Mouse (Mus musculus): ENCODE results near the gene Ugt2a2. TPM values are rescaled to one million over a fixed set of nuclear protein-coding genes. Genes with fewer than 3 reads are reported as not detected.

Ugt2a2 gene
- total and polyA plus RNA-seq, 3 experiments = not detected

- no peak overlapping the region for H3K9ac ChIP-seq (ENCODE audit: control insufficient read depth, low read depth, low read length, poor library complexity, severe bottlenecking)
- no peaks in the 10 kb centered on the region for H3K9me3 ChIP-seq (replicated peaks; ENCODE audit: insufficient read depth, low read length)
- no peaks in the 10 kb centered on the region for H3K27me3 ChIP-seq (ENCODE audit: control insufficient read depth in 1 of 2, insufficient read depth in 2 of 2, low read length in 2 of 2)
- H3K4me3 ChIP-seq (ENCODE audit: control insufficient read depth in 1 of 2, insufficient read depth in 1 of 2, low read depth in 2 of 2, low read length in 2 of 2) = no peak overlapping the region
- no peak overlapping the region for H3K27ac ChIP-seq (ENCODE audit: control insufficient read depth, low read depth, low read length)
- no peaks in the 10 kb centered on the region for H3K79me2 ChIP-seq (ENCODE audit: control insufficient read depth, insufficient read depth, low read length, poor library complexity)
- no peaks in the 10 kb centered on the region for H3K36me3 ChIP-seq (ENCODE audit: control insufficient read depth in 1 of 2, insufficient read depth in 2 of 2, low read length in 2 of 2)
- H3K4me1 ChIP-seq (ENCODE audit: control insufficient read depth in 1 of 2, insufficient read depth in 2 of 2, low read length in 2 of 2) = no peaks in the 10 kb centered on the region
- DNase-seq (ENCODE audit: low read depth, low spot score) = no peak
- no peak for TF ChIP-seq MAFK (IDR thresholded peaks at IDR 0.05; ENCODE audit: borderline replicate concordance, low read depth, low read length)
- no peak for TF ChIP-seq RCOR1 (IDR thresholded peaks at IDR 0.05; ENCODE audit: low read depth, low read length)
- TF ChIP-seq CHD1 (IDR thresholded peaks at IDR 0.05; ENCODE audit: low read depth, low read length) = no peak
- TF ChIP-seq UBTF (IDR thresholded peaks at IDR 0.05; ENCODE audit: borderline replicate concordance, insufficient read depth, low read depth, low read length) = no peak
- no peak for TF ChIP-seq MAX (IDR thresholded peaks at IDR 0.05; ENCODE audit: low read length)
- TF ChIP-seq GATA1 (IDR thresholded peaks at IDR 0.05; ENCODE audit: low read depth, low read length) = no peak
- TF ChIP-seq NELFE (IDR thresholded peaks at IDR 0.05; ENCODE audit: low read depth, low read length) = no peak
- no peak for TF ChIP-seq E2F4 (IDR thresholded peaks at IDR 0.05; ENCODE audit: borderline replicate concordance, low read depth, low read length)
- TF ChIP-seq HCFC1 (IDR thresholded peaks at IDR 0.05; ENCODE audit: low read depth, low read length) = no peak
- no peak for TF ChIP-seq ZC3H11A (IDR thresholded peaks at IDR 0.05; ENCODE audit: low read depth, low read length)
These were observed 20.6 kb upstream of the Ugt2a2 start for GRCm38 (mm10) chr5:87502687-87503086.

- no peak for DNase-seq (ENCODE audit: low read depth, low spot score)
- no peaks in the 10 kb centered on the region for H3K36me3 ChIP-seq (ENCODE audit: control insufficient read depth in 1 of 2, insufficient read depth in 2 of 2, low read length in 2 of 2)
- no peak overlapping the region for H3K9ac ChIP-seq (ENCODE audit: control insufficient read depth, low read depth, low read length, poor library complexity, severe bottlenecking)
- H3K9me3 ChIP-seq (replicated peaks; ENCODE audit: insufficient read depth, low read length) = no peaks in the 10 kb centered on the region
- no peak overlapping the region for H3K4me3 ChIP-seq (ENCODE audit: control insufficient read depth in 1 of 2, insufficient read depth in 1 of 2, low read depth in 2 of 2, low read length in 2 of 2)
- no peaks in the 10 kb centered on the region for H3K27me3 ChIP-seq (ENCODE audit: control insufficient read depth in 1 of 2, insufficient read depth in 2 of 2, low read length in 2 of 2)
- no peaks in the 10 kb centered on the region for H3K79me2 ChIP-seq (ENCODE audit: control insufficient read depth, insufficient read depth, low read length, poor library complexity)
- TF ChIP-seq JUND (IDR thresholded peaks at IDR 0.05; ENCODE audit: low read depth, low read length) (no peak), MAFK (IDR thresholded peaks at IDR 0.05; ENCODE audit: borderline replicate concordance, low read depth, low read length) (no peak), BHLHE40 (IDR thresholded peaks at IDR 0.05; ENCODE audit: borderline replicate concordance, low read depth, low read length) (no peak), CTCF (IDR thresholded peaks at IDR 0.05 in 2 of 3, conservative IDR thresholded peaks at IDR 0.05 in 1 of 3; ENCODE audit: control insufficient read depth in 1 of 3, insufficient read depth in 1 of 3, low read depth in 2 of 3, low read length in 3 of 3, poor library complexity in 1 of 3, severe bottlenecking in 1 of 3) (no peak), GABPA (IDR thresholded peaks at IDR 0.05; ENCODE audit: low read depth, low read length) (no peak), UBTF (IDR thresholded peaks at IDR 0.05; ENCODE audit: borderline replicate concordance, insufficient read depth, low read depth, low read length) (no peak)
- H3K27ac ChIP-seq (ENCODE audit: control insufficient read depth, low read depth, low read length) = no peak overlapping the region
- H3K4me1 ChIP-seq (ENCODE audit: control insufficient read depth in 1 of 2, insufficient read depth in 2 of 2, low read length in 2 of 2) = no peaks in the 10 kb centered on the region
These were observed 17.3 kb upstream of the Ugt2a2 start for GRCm38 (mm10) chr5:87499341-87499740.

- Histone ChIP-seq H3K4me3 (ENCODE audit: control insufficient read depth in 1 of 2, insufficient read depth in 1 of 2, low read depth in 2 of 2, low read length in 2 of 2) (no peak overlapping the region), H3K27ac (ENCODE audit: control insufficient read depth, low read depth, low read length) (no peak overlapping the region), H3K27me3 (ENCODE audit: control insufficient read depth in 1 of 2, insufficient read depth in 2 of 2, low read length in 2 of 2) (no peaks in the 10 kb centered on the region), H3K4me1 (ENCODE audit: control insufficient read depth in 1 of 2, insufficient read depth in 2 of 2, low read length in 2 of 2) (no peaks in the 10 kb centered on the region), H3K36me3 (ENCODE audit: control insufficient read depth in 1 of 2, insufficient read depth in 2 of 2, low read length in 2 of 2) (no peaks in the 10 kb centered on the region), H3K9ac (ENCODE audit: control insufficient read depth, low read depth, low read length, poor library complexity, severe bottlenecking) (no peak overlapping the region), H3K79me2 (ENCODE audit: control insufficient read depth, insufficient read depth, low read length, poor library complexity) (no peaks in the 10 kb centered on the region), H3K9me3 (replicated peaks; ENCODE audit: insufficient read depth, low read length) (no peaks in the 10 kb centered on the region)
- no peak for TF ChIP-seq BHLHE40 (IDR thresholded peaks at IDR 0.05; ENCODE audit: borderline replicate concordance, low read depth, low read length)
- TF ChIP-seq POLR2AphosphoS5 (IDR thresholded peaks at IDR 0.05; ENCODE audit: borderline replicate concordance, low read depth, low read length) = no peak
- no peak for TF ChIP-seq POLR2AphosphoS2 (IDR thresholded peaks at IDR 0.05; ENCODE audit: low read length)
- no peak for TF ChIP-seq ZC3H11A (IDR thresholded peaks at IDR 0.05; ENCODE audit: low read depth, low read length)
- no peak for TF ChIP-seq MAFK (IDR thresholded peaks at IDR 0.05; ENCODE audit: borderline replicate concordance, low read depth, low read length)
- TF ChIP-seq CHD2 (IDR thresholded peaks at IDR 0.05; ENCODE audit: low read length) = no peak
- no peak for TF ChIP-seq POLR2A (IDR thresholded peaks at IDR 0.05; ENCODE audit: control insufficient read depth in 1 of 2, insufficient read depth in 1 of 2, low read depth in 1 of 2, low read length in 2 of 2, poor library complexity in 1 of 2)
- DNase-seq (ENCODE audit: low read depth, low spot score) = no peak
These were observed 16.9 kb upstream of the Ugt2a2 start for GRCm38 (mm10) chr5:87498936-87499335.
